Mouse (Mus musculus) gastrocnemius, postnatal 4 days (tissue): ENCODE measurements at regions not wholly inside any gene's neighbourhood (a gene's known extent, or its start where the extent isn't known, plus 50 kb on each side); places are given as distances from the start of the nearest gene placed in this dataset.

Experiments used
- DNase-seq, 2 experiments: peaks; one replicate each; pipeline ENCODE4 v3.0.0; 2021 to 2022; ENCODE audit warnings: low spot score in 2 of 2, mixed read lengths in 2 of 2

DNA sequence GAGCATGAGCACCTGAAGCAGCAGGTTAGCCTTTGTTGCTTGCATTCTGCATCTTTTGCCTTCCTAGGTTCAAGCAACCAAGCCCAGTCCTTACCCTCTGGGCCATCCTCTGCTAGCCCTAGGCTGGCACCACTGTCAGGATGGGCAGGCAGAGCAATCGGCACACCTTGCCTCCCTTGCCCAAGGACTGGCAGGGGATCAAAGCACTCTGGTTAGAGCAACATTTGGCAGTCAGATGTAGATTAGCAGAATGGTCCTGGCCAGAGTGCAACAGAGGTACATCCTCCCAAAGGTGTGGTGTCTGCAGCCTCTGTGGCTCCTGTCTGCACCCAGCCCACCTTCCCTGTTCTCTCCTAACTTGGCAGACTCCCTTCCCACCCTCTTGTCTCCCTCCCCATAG, 244.9 kb upstream of the Maf start:
- no peak for DNase-seq

- DNase-seq: no peak
Measured at GRCm38 (mm10) chr8:115948916-115949315, 241.3 kb upstream of the Maf start.

DNA sequence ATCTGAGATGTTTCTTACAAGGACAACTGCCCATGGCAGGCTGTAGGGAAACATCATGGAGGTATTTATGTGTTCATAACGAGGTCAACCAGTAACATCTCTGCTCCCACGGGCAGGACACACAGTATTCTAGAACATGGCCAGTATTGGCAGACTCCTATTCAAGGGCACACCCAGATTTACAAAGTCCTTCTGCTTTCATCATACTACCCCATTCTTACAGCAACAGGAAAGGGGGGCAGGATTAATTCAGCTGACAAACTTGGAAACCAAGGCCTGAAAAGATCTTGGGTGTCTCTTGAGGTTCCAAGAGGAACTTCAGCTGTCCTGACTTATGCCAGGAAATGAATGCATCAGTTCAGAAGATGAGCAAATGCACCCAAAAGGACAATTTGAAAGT, 240.4 kb upstream of the Maf start:
- DNase-seq: no peak

DNA sequence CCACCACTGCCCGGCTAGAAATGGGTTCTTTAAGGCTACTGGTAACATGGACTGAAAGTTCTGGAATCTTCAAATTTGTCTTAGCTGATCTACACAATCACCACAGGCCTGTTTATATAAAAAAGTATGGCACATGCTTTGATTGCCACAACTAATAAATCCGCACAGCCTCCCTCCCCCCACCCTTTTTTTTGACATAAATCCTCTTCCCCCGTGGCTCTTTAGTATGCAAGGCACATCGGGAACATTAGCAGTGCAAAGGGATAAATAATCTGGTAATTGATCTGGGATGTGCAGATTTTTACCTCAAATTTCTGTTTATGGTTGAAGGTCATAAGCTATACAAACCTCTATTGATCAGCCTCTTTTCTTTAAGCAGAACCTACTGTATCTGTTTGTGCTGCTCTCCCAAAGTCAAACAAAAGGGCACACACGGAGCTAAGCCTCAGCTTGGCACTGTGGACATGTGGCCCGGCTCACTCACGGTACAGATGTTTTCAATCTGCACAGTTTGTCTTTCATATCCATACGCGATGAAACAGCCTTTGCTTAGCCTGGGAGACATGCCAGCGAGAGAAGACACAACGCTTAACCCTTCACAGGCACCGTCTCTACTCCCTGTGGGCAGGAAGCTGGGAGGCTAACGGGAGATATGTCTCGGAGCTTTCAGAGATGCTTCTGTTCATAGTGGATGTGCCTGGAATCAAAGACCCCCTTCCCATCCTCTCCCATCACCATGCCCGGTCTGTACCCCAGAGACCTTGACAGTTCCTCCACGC, 235.3 kb upstream of the Maf start:
- DNase-seq: peak; percentile 18 to 65

GRCm38 (mm10) chr8:115929472-115930210, 222.0 kb upstream of the Maf start:
- DNase-seq: no peak

DNA sequence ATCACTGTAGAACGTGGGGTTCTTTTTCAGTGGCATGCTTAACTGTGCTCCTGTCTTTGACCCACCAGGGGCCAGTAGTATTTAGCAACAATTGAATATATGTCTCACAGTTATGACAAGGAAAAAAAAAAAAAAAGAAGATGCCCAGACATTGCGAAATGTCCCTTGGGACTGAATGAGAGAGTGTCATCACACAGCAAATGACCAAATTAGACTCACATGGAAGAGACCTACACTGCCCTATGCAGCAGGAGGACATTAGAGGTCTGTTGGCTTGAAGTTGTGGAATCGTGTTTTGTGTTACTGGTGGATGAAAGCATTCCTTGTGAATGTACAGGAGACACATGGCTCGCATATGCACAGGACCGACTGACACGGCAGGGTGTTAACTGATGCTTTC, 214.3 kb upstream of the Maf start:
- DNase-seq: no peak

DNA sequence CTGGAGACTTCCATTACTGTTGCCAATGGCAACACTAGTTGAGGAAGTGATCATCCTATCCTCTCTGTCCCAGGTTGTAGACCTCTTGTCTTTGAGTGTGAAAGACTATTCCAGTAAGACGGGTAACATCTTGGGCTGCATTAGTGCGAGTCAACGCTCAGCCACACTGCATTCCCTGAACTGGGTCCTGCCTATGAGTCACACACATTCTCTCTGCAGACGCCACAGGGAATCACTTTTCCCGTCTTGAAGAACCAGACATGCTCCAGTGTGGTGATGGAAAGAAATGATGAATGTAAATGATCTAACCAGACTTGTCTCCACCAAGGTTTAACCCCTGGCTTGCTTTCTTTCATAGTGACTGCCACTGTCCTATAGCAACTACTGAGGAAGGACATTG, 199.1 kb upstream of the Maf start:
- no peak for DNase-seq

DNA sequence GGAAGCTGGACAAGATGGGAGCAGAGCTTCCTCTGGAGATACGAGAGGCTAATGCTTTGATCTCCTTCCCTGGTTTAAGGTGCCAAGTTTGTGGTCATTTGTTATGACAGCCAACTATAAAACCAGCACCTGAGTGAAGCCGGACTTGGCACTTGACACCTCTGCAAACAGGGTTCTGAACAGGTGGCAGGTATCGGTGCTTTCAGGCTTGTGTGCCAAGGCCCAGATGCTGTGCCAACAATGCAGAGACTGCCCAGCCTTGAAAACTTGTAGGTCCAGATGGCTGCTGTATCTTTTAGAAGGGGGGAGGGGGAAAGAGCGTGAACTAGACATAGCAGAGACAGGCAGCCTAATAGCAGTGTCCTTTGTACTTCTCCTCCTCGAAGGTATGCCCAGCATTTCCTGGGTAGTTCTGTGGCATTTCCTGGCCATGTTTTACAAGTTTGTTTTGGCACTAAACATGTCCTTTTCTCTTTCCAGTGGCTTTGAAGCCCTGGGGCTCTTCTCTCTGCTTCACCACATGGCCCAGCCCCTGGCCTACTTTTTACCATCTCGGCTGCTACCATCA, 196.3 kb upstream of the Maf start:
- no peak for DNase-seq

DNA sequence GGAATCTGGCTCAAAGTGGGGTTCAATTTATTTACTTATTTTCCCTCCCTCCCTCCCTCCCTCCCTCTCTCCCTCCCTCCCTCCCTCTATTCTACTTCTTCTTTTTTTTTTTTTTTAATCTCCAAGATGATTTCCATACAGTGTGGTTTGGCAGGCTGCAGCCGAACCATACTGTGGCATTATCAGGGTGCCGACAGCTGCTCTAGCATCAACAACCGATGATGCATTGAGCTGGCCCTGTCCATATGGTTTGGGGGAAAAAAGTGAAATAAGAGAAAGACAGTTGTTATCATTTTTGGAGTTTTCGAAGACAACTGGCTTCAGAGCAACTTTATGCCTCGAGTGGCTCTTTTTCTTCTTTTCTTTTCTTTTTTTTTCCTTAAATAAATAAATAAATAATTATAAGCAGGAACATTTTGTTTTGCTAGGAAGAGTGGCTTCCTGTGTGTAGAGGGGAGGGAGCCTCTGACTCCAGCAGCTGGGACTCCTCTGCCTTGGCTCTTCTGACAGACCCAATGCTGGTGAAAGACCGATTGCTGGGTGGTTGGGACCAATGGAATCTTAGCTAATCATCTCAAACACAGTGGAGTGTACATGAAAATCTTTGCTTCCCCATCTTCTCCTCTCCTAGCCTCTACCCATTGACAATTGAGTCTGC, 190.1 kb upstream of the Maf start:
- DNase-seq: no peak

DNA sequence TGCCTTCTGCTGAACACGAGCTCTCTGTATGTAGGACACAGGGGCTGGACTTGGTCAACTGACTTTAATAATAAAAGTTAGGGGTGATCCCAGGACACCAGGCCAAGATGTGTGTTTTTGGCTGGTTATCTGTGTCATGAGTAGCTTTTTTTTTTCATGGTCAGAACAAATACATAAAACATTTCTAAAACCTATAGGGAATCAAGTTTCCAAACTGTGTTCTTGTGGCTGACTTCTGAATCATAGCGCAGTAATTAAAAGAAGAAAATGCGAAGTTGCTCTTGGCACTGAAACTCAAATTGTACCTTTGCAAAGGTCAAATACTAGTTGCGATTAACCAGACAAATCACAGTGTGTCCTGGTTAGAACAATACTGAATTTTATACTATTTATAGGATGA, 189.5 kb upstream of the Maf start:
- no peak for DNase-seq

DNA sequence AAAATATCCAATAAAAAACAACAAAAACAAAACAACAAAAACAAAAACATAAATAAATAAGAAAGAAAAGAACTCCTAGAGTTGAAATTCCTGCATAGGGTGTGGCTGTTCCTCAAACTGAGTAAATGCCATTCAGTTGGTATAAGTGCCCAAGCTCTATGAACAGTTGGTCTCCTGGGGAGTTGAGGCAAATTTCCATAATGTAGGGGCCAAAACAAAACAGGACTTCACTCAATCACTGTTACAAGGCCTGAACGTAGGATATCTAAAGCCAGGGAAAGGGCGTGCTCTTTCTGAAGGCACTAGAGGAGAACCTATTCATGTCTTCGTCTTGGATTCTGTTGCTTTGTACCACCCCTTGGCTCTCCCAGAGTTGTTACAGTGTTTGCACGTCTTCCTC, 188.5 kb upstream of the Maf start:
- DNase-seq: no peak

DNA sequence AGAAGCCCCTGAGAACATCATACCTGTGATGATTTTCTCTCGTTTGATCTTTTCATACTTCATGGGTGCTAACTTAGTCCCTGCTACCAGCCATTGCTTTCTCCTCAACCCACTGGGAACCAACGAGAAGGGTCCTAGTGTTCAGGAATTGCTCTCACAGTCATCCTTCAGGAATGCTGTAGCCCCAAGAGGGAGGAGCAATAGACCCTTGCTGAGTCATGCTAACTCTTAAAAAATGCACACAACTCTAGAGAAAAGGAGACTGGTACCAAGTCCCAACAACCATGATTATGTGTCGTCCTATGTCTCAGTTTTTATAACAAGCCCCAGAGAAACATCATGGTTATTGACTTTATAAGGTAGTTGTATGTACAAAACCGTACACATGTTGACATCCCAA, 180.7 kb upstream of the Maf start:
- no peak for DNase-seq

DNA sequence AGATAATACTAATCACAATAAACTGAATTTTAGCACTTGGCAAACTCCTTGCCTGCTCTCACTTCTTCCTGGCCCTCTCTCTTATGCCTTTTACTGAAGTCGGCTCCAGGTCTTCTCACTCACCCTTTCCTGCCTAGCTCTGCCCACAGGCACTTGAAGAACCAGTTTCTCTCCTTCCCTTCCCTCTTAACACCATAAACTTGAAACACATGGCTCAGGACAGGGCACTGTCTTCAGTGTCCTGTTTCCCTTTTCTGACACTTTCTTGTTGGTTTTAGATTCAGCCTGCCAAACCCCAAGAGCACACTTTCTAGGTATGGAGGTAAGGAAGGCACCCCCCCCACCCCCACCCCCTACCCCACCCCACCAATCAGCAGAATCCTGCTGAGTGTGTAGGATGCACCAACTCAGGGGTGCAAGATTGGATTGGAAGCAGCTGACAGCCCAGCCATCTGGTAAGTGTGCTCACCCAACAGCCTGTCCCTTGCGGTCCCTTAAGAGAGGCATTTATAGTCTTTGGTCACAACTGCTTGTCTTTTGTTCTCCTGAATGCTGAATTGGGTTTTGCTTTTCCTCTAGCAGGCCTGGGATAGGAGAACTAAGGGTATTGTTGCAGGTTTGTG, 177.6 kb upstream of the Maf start:
- DNase-seq: no peak

DNA sequence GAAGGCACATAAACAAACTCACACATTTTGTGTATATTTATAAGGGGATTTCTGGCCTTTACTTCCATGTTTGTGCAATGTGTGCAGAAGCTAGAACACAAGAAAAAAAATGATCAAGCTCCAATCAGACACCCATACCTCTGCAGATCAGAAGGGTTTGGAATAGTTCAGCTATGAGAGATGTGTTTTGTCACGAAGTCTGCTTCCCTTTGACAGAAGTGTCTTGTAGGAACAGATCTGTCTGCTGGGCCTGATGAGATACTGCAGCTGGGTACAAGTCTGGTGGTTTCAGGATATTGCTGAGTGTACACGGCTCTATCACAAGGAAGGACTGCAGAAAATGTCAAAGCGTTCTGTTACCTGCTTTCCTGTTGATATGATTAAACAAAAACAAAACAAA, 176.2 kb upstream of the Maf start:
- DNase-seq: no peak

- no peak for DNase-seq
Measured at GRCm38 (mm10) chr8:115881881-115882280, 174.3 kb upstream of the Maf start.

- peak in 1 of 2 experiments; percentile 50 for DNase-seq
Measured at GRCm38 (mm10) chr8:115874789-115875188, 167.2 kb upstream of the Maf start.

GRCm38 (mm10) chr8:115871381-115871780, 163.8 kb upstream of the Maf start:
- no peak for DNase-seq

- no peak for DNase-seq
Measured at GRCm38 (mm10) chr8:115861381-115861780, 153.8 kb upstream of the Maf start.

DNA sequence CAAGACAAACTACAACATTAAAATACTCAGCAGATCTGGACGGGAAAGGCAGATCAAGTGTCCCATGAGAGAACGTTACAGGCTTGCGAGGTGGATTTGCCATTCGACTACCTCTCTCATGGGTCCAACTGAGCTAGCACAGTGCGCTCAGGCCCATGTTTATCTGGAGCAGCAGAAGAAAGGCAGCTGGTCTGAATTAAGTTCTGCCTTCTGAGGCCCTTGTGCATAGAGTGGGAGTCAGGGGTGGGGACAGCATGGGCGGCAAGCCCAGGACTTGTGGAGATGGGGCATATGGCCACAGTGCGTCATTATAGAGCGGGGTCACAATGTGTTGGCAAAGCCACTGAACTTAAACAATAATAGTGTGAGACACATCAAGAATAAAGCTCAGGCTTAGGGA, 151.8 kb upstream of the Maf start:
- DNase-seq: peak in 1 of 2 experiments; percentile 10

GRCm38 (mm10) chr8:115856816-115857215, 149.2 kb upstream of the Maf start:
- DNase-seq: no peak

GRCm38 (mm10) chr8:115855934-115856629, 148.5 kb upstream of the Maf start:
- no peak for DNase-seq
